In the genomic region with DNA sequence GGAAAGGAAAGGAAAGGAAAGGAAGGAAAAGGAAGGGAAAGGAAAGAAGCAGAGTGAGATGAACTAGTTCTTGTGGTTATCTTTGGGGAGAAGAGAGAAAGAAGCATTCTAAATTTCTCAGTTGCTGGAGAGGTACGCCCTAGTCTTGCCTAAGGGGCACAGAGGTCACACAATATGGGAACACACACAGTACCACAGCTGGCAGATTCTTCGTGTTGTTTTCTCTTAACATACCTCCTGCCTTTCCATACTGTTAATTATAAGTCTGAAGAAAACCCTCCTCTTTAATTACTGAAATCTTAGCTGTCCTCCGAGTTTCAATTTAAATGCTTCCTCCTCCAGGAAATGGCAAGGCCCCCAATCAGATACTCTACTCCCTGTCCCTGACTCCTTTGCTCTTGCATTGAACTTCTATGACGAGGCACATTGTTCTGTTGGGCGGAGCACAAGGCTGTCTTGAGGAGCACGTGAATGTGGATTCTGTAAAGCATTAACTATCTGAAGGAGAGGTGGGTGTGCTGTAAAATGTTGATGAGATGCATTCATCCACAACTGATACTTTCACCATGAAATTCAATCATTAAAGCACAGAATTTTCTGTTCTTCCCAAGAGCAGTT, we compare ENCODE assay signal across 33 mouse cellular contexts.
DNase-seq lines count a peak whose midpoint lies in the region; ATAC-seq lines count a peak whose summit lies in the region.
"Had no signal": no experiment of that assay in that cellular context is flagged by ENCODE, and none has a peak within 500 bp of the region (broad histone marks: within the 10 kb centered on the region; RNA-seq: fewer than 3 reads in every experiment).

No protein-coding gene starts in this region.

- H3K27me3 ChIP-seq in kidney, embryonic 16.5 days (ENCODE audit: insufficient read depth, low read length) = no peaks in the 10 kb centered on the region
- H3K27me3 ChIP-seq in embryonic facial prominence, embryonic 15.5 days = no peaks in the 10 kb centered on the region
- no peaks in the 10 kb centered on the region for H3K27me3 ChIP-seq in limb, embryonic 10.5 days (ENCODE audit: low read depth, poor library complexity, severe bottlenecking)
- H3K27me3 ChIP-seq: embryonic facial prominence, embryonic 13.5 days; limb, embryonic 12.5 days; liver, embryonic 15.5 days; Patski had no signal

- DNase-seq in kidney, postnatal 36 days = no peak
- peak; percentile 57 for DNase-seq in R1 (ENCODE audit: low read depth, low spot score)
- DNase-seq in limb, embryonic 10.5 days (ENCODE audit: low spot score) = peak; percentile 18
- DNase-seq in thymus, postnatal 0 days (ENCODE audit: low spot score) = no peak
- DNase-seq in adrenal gland, adult 2 months = no peak
- DNase-seq: adrenal gland, adult 8-10 months; B cell, adult 2 months; cerebellum, adult 11 months; cerebellum, adult 9-10 months; embryo, embryonic 11 days; gastrocnemius, adult 2 months; gastrocnemius, postnatal 36 days; heart, adult 2 months; heart, postnatal 10 days; kidney, adult 9 months; lung, embryonic 14.5 days; lung, postnatal 36 days; right cerebral cortex, postnatal 25 days; thymus, postnatal 25 days had no signal

- peaks cover 8% of the 10 kb centered on the region for H3K9me3 ChIP-seq in kidney, embryonic 16.5 days (ENCODE audit: low read length)
- H3K9me3 ChIP-seq in embryonic facial prominence, embryonic 15.5 days (replicated peaks) = no peaks in the 10 kb centered on the region
- H3K9me3 ChIP-seq in limb, embryonic 10.5 days (replicated peaks) = no peaks in the 10 kb centered on the region
- H3K9me3 ChIP-seq: embryonic facial prominence, embryonic 13.5 days; forebrain, embryonic 10.5 days; G1E; heart, embryonic 13.5 days; limb, embryonic 12.5 days; liver, embryonic 15.5 days had no signal

- H3K27ac ChIP-seq in kidney, embryonic 16.5 days (ENCODE audit: low read length) = no peak overlapping the region
- no peak overlapping the region for H3K27ac ChIP-seq in embryonic facial prominence, embryonic 15.5 days (replicated peaks)
- H3K27ac ChIP-seq in limb, embryonic 10.5 days = no peak overlapping the region
- H3K27ac ChIP-seq: embryonic facial prominence, embryonic 13.5 days; forebrain, embryonic 10.5 days; gastrocnemius, adult 2 months; heart, adult 2 months; heart, embryonic 13.5 days; hindbrain, embryonic 14.5 days; limb, embryonic 12.5 days; liver, embryonic 15.5 days had no signal

- WGBS in kidney, embryonic 16.5 days = 30% methylated on average over 6 of the region's 6 CpGs
- WGBS in embryonic facial prominence, embryonic 15.5 days = 33% methylated on average over 6 of the region's 6 CpGs
- WGBS in limb, embryonic 10.5 days = 40% methylated on average over 6 of the region's 6 CpGs

- H3K9ac ChIP-seq in kidney, embryonic 16.5 days (replicated peaks; ENCODE audit: low read length) = no peak overlapping the region
- H3K9ac ChIP-seq in embryonic facial prominence, embryonic 15.5 days = no peak overlapping the region
- H3K9ac ChIP-seq: embryonic facial prominence, embryonic 13.5 days; heart, embryonic 13.5 days; hindbrain, embryonic 14.5 days; limb, embryonic 12.5 days; liver, embryonic 15.5 days; lung, embryonic 14.5 days had no signal

- H3K36me3 ChIP-seq in kidney, embryonic 16.5 days (ENCODE audit: insufficient read depth, low read length) = no peaks in the 10 kb centered on the region
- H3K36me3 ChIP-seq in embryonic facial prominence, embryonic 15.5 days = no peaks in the 10 kb centered on the region
- no peaks in the 10 kb centered on the region for H3K36me3 ChIP-seq in limb, embryonic 10.5 days
- H3K36me3 ChIP-seq: embryonic facial prominence, embryonic 13.5 days; forebrain, embryonic 10.5 days; G1E; heart, embryonic 13.5 days; limb, embryonic 12.5 days; liver, embryonic 15.5 days had no signal

- peaks cover 15% of the 10 kb centered on the region; the same call in 1 of the 2 replicates for H3K4me1 ChIP-seq in kidney, embryonic 16.5 days (ENCODE audit: insufficient read depth, low read length)
- H3K4me1 ChIP-seq in embryonic facial prominence, embryonic 15.5 days = peaks cover 4% of the 10 kb centered on the region; the same call in 1 of the 2 replicates
- no peaks in the 10 kb centered on the region for H3K4me1 ChIP-seq in limb, embryonic 10.5 days
- H3K4me1 ChIP-seq: liver, embryonic 15.5 days had no signal

- no peak overlapping the region for H3K4me3 ChIP-seq in kidney, embryonic 16.5 days (ENCODE audit: low read length)
- no peak overlapping the region for H3K4me3 ChIP-seq in embryonic facial prominence, embryonic 15.5 days (replicated peaks)
- no peak overlapping the region for H3K4me3 ChIP-seq in limb, embryonic 10.5 days
- H3K4me3 ChIP-seq: embryonic facial prominence, embryonic 13.5 days; forebrain, embryonic 10.5 days; gastrocnemius, adult 2 months; heart, adult 2 months; heart, embryonic 13.5 days; limb, embryonic 12.5 days; liver, embryonic 15.5 days had no signal

- ATAC-seq in kidney, embryonic 16.5 days (ENCODE audit: low FRiP score, low TSS enrichment) = peak; percentile 79
- ATAC-seq in embryonic facial prominence, embryonic 15.5 days (ENCODE audit: insufficient number of reproducible peaks, low FRiP score, low TSS enrichment, low read depth) = peak; percentile 67; the same call in 1 of the 2 replicates
- ATAC-seq: activated CD4-positive, CD25-positive, alpha-beta regulatory T cell, adult 4 months; forebrain, embryonic 16.5 days; midbrain, embryonic 16.5 days; Patski had no signal

- H3K4me2 ChIP-seq in kidney, embryonic 16.5 days (replicated peaks; ENCODE audit: low read depth, low read length) = no peak overlapping the region
- H3K4me2 ChIP-seq in embryonic facial prominence, embryonic 15.5 days (replicated peaks) = no peak overlapping the region
- H3K4me2 ChIP-seq: embryonic facial prominence, embryonic 13.5 days; heart, embryonic 13.5 days; hindbrain, embryonic 14.5 days; limb, embryonic 12.5 days; liver, embryonic 15.5 days; lung, embryonic 14.5 days; midbrain, embryonic 11.5 days had no signal

Comparison
In these comparisons a context has a peak if more than half of its experiments do, and no peak if none do; other contexts are left out.
1. DNase-seq: peak in R1 (single experiment) and limb, embryonic 10.5 days (single experiment); none in kidney, postnatal 36 days (0 of 2), thymus, postnatal 0 days (single experiment) and adrenal gland, adult 2 months (single experiment).